Mouse (Mus musculus) layer of hippocampus, adult 11-12 months (tissue): ENCODE data around the gene Lrrc4c.

Experiments
- DNase-seq: peaks from one replicate; pipeline ENCODE4 v3.0.0; 2022; ENCODE audit warnings: low spot score

Gene Lrrc4c

DNA sequence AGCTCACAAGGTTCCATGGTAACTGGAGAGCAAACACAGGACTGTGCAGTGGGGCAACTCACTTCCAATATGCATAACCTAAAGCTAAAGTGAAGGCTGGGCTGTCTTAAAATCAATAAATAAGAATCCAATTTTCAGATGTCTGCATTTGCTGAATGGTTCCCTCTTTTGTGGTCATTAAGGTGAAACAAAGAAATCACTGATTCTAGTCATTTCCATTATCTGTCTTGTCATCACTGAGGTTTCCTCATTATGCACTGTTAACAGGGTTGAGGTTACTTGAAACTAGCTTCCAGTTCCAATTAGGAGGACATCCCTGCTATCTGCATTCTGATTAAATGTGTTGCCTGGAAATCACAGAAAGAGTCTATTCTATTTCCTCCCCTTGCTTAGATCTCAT is 1291.5 kb downstream of the Lrrc4c start:
- no peak for DNase-seq

DNA sequence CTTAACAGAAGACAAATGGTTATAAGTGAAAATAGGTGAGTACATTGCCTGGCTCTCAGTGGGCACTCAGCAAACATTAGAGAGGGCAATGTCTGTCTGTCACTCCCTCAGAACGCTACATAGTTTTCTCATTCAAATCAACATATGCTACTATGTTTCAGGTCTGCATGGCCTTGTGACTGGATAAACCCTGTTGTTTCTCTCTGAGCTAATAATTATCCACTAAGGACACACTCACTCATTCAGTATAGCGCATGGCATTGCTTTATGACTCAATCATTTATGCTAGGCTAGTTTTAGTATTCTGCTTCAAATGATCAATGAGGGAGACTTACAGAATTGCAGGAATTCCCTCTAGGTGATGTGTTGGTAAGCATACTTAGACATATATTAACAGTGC is 1292.6 kb downstream of the Lrrc4c start:
- no peak for DNase-seq

DNA sequence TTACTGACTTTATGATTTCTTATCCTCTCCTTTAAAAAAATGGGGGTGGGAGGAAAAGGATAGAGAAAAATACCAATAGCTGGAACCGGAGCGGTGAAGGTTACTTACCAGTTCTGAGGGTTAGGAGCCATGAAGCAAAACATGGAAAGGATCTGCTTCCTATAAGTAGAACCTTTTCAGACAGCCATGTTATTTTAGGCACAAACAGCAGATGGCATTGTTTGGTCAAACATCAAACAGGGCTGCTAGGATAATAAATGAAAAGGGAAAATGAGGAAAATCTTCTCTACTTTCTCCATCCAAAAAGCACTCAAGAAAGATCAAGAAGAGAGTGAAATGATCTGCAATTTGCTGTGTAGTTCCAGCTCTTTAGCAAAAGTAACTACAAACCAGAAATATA is 1296.8 kb downstream of the Lrrc4c start:
- DNase-seq: no peak

DNA sequence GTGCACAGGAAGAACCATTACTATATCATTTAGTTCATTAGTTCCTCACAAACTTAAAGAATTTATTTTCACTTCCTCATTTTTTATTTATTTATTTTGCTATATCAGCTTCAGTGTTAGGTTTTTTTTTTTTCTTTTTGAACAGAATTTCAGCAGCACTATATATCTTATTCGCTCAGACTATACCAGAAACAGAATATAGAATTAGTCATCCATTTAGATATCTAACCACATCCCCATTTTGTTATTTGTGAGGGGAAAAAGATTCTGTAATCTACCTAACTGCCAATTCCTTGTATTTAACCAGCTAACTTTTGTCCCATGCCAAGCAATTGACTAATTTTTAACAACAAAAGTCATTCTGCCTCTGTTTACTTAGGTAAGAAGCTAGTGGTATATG is 1300.6 kb downstream of the Lrrc4c start:
- DNase-seq: no peak

DNA sequence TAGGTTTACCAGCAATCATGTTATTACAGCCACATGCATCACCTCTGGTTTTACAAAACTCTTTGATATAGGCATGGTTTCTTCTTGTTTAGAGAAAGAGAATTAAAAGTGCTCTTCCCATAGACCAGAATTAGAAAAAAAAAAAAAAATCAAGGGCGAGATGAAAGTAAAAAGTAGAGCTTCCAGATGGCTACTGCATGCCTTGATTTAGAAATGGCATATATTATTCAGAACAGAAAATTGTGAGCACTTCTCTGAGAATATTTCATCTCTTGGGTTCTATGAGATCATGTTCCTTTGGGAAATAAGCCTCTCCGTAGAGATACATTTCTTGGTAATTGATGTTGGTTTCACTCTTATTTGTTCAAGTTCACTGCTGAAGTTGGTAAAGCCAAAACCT is 1322.0 kb downstream of the Lrrc4c start:
- no peak for DNase-seq

DNA sequence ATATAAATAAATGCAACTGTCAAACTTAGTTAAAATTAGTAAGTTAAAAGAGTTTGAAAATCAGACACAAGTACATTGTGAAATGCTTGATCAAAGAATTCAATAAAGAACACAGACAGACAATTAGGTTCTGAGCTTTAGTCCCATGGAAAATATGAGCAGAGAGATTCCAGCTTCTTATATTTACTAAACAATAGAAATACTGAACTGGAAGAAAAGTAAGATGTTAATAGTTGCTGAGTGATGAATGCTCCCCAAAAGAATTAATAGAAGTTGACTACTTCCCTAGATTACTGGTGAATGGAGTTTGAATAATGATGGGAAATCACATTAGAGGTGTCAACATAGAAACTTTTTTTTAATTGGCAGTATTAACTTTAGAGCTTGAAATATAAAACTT is 1323.7 kb downstream of the Lrrc4c start:
- DNase-seq: no peak

DNA sequence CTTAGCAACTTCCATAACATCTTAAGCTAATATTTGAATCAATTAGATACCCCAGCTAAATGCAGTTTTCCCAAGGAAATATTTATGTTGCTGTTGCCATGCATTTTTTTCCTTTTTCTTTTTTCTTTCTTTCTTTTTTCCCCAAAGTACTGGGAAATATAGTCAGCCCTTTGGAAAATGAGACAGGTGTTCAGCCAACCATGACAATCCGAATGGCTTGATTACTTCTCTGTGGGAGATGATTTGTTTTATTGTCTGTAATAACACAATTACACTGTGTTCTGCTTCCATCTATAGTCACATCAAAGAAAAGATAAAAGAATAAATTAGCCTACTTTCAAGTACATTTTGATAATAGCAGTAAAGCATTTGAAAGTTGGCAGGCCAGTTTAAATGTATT is 1334.7 kb downstream of the Lrrc4c start:
- DNase-seq: no peak
